Mouse (Mus musculus) liver, embryonic 16.5 days (tissue): Measurements from ENCODE around the gene Zfp775. TPM values are rescaled to one million over a fixed set of nuclear protein-coding genes. Genes with fewer than 3 reads are reported as not detected.
A peak's percentile ranks its signal among the peaks of the same experiment; 100 is the strongest.

ENCODE experiments used
- ATAC-seq: fragments of 200-750 bp; cut with Nextera tagmentation; 2 replicates; pipeline ENCODE4 v1.8.0; 2017; ENCODE audit warnings: low read depth, mild to moderate bottlenecking, moderate number of reproducible peaks, moderate library complexity
- H3K27ac ChIP-seq: fragments of 300-500 bp; sonication (generic); 2 replicates; pipeline ENCODE4 v1.5.1; 2014; ENCODE audit warnings: mild to moderate bottlenecking, low read length
- H3K27me3 ChIP-seq: fragments of 300-500 bp; sonication (generic); 2 replicates; pipeline ENCODE4 v1.6.1; 2014; ENCODE audit warnings: low read depth, low read length, mixed read lengths; ENCODE audit not compliant: control insufficient read depth, insufficient read depth
- H3K36me3 ChIP-seq: fragments of 300-500 bp; sonication (generic); 2 replicates; pipeline ENCODE4 v1.6.1; 2014; ENCODE audit warnings: mild to moderate bottlenecking; ENCODE audit not compliant: control insufficient read depth, insufficient read depth
- H3K4me1 ChIP-seq: fragments of 300-500 bp; sonication (generic); 2 replicates; pipeline ENCODE4 v1.6.1; 2014; ENCODE audit warnings: low read depth, low read length, mixed read lengths; ENCODE audit not compliant: control insufficient read depth
- H3K4me2 ChIP-seq: fragments of 300-500 bp; sonication (generic); 2 replicates; pipeline ENCODE4 v1.6.1; 2014; ENCODE audit warnings: low read depth, low read length, mixed read lengths
- H3K4me3 ChIP-seq: fragments of 300-500 bp; sonication (generic); 2 replicates; pipeline ENCODE4 v1.5.1; 2014; ENCODE audit warnings: low read depth, mild to moderate bottlenecking, low read length
- H3K9ac ChIP-seq: fragments of 300-500 bp; sonication (generic); 2 replicates; pipeline ENCODE4 v1.6.1; 2014; ENCODE audit warnings: low read depth, low read length
- H3K9me3 ChIP-seq: fragments of 300-500 bp; sonication (generic); replicated peaks from 2 replicates; pipeline ENCODE4 v1.6.1; 2016; ENCODE audit warnings: low read length; ENCODE audit not compliant: control insufficient read depth
- WGBS: fragments of 180-500 bp; shearing (Covaris S2); extraction: QIAGEN DNeasy Blood & Tissue Kit; methylation state at CpG from one replicate; pipeline ENCODE4 v1.1.7; 2014; ENCODE audit not compliant: insufficient replicate concordance; 5-methylcytosine and 5-hydroxymethylcytosine counted together
- polyA plus RNA-seq: library from polyadenylated mRNA; unstranded; fragments of >200 nt; fragmentation: Nextera tagmentation; extraction: Ambion mirVana; gene quantifications from 2 replicates; pipeline ENCODE4 v1.2.1, GENCODE M21; 2015

Zfp775 gene
- polyA plus RNA-seq, 1 experiment from 2014 or later = 2.3 TPM

DNA sequence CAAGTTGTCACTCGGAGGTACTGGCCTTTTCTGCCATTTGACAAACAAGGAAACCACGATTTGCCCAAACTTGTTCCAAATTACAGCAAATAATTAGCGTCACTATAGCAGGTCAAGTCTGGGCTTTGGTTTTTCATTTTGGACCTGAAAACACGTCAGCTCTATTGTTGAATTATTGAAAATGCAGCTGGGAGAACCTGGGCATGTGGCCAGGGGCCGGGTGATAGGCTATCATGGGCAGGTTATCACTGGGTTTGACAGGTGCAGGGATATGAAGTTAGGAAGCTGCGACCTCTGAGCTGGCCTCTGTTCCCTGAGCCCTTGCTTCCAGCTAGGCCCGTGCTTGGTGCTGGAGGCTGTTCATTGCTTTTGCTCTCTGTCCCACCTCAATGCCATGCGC lies 29.0 kb downstream of the Zfp775 start:
- 60% methylated on average over 8 of the region's 8 CpGs for WGBS
- H3K9ac ChIP-seq = no peak overlapping the region
- no peaks in the 10 kb centered on the region for H3K36me3 ChIP-seq
- ATAC-seq = no peak
- H3K27ac ChIP-seq = no peak overlapping the region
- H3K4me1 ChIP-seq = no peaks in the 10 kb centered on the region
- H3K4me2 ChIP-seq = no peak overlapping the region
- H3K27me3 ChIP-seq = peaks cover 33% of the 10 kb centered on the region
- no peak overlapping the region for H3K4me3 ChIP-seq
- no peaks in the 10 kb centered on the region for H3K9me3 ChIP-seq

DNA sequence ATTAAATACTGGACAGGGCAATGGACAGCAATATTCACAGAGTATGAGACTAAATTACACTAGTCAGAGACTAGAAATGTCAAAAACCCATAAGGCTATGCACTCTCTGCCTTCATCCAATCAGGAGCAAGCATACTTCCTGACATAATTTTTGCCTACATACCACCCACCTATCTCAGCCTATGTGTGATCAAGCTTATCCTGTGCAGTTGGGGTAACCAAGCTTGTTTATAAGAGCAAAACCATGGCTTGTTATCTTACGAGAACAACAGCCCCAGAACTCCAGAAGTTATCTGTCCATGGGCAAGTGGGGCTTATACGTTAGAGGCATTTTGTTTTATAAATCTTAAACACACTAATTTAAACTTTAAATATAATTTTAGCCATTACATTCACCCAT lies 33.2 kb downstream of the Zfp775 start:
- Histone ChIP-seq H3K27ac (no peak overlapping the region), H3K9ac (no peak overlapping the region), H3K4me3 (no peak overlapping the region), H3K36me3 (no peaks in the 10 kb centered on the region), H3K9me3 (no peaks in the 10 kb centered on the region), H3K4me1 (no peaks in the 10 kb centered on the region), H3K4me2 (no peak overlapping the region), H3K27me3 (no peaks in the 10 kb centered on the region)
- peak; percentile 53; the same call in 1 of the 2 replicates for ATAC-seq
- 26% methylated on average over 2 of the region's 2 CpGs for WGBS

DNA sequence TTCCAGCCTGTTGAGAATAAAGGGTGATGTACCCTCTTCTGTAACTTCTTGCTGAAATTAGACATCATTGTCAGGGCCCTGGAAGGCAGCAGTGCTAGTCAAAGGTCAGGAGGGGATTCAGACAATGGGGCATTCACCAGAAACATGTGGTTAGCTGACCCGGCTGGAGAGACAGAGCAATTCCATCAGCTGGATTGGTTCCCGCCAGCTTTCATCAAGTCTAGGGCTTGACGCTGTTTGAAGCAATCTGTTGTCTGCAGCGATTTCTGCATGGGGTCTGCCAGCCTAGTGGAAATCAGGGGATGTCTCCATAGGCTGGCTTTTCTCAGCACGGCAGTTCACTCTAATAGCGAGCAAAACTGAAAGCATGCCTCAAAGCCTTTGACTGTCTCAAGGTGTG lies 34.7 kb downstream of the Zfp775 start:
- no peaks in the 10 kb centered on the region for H3K36me3 ChIP-seq
- WGBS = 73% methylated on average over 6 of the region's 6 CpGs
- H3K4me1 ChIP-seq = no peaks in the 10 kb centered on the region
- H3K9ac ChIP-seq = no peak overlapping the region
- no peak overlapping the region for H3K27ac ChIP-seq
- ATAC-seq = no peak
- H3K4me3 ChIP-seq = no peak overlapping the region
- no peaks in the 10 kb centered on the region for H3K9me3 ChIP-seq
- H3K27me3 ChIP-seq = no peaks in the 10 kb centered on the region
- H3K4me2 ChIP-seq = no peak overlapping the region

DNA sequence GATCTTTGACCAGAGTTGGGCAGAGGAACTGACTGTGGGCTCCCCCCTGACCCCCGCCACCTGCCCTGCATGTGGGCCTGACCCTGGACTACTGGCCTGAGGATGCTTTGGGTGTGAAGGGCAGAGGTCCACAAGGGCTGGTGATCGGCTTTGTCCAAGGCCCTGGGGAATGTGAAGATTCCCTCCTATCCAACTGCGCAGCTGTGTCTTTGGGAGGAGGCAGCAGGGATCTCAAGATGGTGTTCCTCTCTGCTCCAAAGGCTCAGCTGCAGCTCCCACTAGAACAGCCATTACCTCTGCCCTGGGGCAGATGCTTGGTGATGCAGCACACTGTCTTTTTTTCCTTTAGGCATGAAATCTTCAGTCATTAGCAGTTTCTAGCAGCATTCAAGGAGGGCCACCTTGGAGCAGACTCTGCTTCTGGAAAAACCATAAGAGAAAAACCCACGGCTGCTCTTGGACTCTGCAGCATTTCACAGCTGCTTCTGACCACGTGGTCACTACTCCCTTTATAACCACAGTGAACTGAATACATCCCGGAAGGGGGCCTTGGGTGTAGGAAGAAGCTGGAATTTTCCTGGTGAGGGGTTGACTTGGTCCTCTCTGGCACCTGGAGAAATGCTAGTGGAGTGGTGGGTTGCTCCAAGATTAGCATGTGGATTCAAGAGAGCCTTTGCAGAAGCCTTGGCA lies 36.1 kb downstream of the Zfp775 start:
- H3K4me1 ChIP-seq = no peaks in the 10 kb centered on the region
- 57% methylated on average over 6 of the region's 6 CpGs for WGBS

DNA sequence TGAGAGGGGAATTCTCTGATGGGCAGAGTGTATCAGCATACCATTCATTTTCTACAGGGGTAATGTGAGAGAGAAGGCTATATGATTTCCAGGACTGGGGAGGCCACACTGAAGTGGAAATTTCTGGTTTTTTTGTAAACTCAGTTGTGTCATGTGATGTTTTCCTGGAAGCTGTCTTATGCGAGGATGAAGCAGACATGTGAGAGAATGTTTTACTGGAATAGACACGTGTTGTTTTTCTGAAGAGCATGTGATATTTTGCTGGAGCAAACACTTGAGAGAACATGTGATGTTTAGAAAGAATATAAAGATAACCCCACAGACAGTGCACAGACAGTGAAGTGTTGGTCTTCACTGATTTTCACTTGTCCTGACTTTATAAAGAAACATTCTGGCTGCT lies 36.7 kb downstream of the Zfp775 start:
- Histone ChIP-seq H3K4me3 (no peak overlapping the region), H3K27ac (no peak overlapping the region), H3K4me2 (no peak overlapping the region), H3K4me1 (no peaks in the 10 kb centered on the region), H3K36me3 (no peaks in the 10 kb centered on the region), H3K9ac (no peak overlapping the region), H3K27me3 (no peaks in the 10 kb centered on the region), H3K9me3 (no peaks in the 10 kb centered on the region)
- ATAC-seq = no peak
- WGBS = 40% methylated on average over 2 of the region's 2 CpGs

More for the DNA sequence above, 36.1 kb downstream of the Zfp775 start:
- H3K9ac ChIP-seq = no peak overlapping the region
- no peaks in the 10 kb centered on the region for H3K27me3 ChIP-seq
- H3K36me3 ChIP-seq = no peaks in the 10 kb centered on the region
- ATAC-seq = no peak
- H3K9me3 ChIP-seq = no peaks in the 10 kb centered on the region
- no peak overlapping the region for H3K4me2 ChIP-seq
- no peak overlapping the region for H3K4me3 ChIP-seq
- no peak overlapping the region for H3K27ac ChIP-seq

DNA sequence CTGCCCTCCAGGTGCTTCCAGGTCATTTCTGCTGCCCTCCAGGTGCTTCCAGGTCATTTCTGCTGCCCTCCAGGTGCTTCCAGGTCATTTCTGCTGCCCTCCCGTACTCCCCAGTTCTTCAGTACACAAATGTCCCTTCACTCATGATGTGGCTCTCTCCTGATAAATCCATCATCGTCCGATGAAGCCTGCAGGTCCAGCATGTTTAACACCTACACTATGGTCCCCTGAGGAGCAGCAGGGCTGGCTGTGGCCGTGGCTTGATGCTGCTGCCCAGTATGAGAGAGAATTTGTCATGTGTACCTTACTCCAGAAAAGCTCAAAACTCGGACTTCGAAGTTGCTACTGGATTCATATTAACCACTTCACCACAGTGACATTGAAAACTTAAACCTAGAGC lies 39.5 kb downstream of the Zfp775 start:
- Histone ChIP-seq H3K9me3 (no peaks in the 10 kb centered on the region), H3K27me3 (no peaks in the 10 kb centered on the region), H3K9ac (no peak overlapping the region), H3K27ac (no peak overlapping the region), H3K4me1 (no peaks in the 10 kb centered on the region), H3K4me2 (no peak overlapping the region), H3K4me3 (no peak overlapping the region), H3K36me3 (no peaks in the 10 kb centered on the region)
- WGBS = 54% methylated on average over 6 of the region's 6 CpGs
- ATAC-seq = no peak

DNA sequence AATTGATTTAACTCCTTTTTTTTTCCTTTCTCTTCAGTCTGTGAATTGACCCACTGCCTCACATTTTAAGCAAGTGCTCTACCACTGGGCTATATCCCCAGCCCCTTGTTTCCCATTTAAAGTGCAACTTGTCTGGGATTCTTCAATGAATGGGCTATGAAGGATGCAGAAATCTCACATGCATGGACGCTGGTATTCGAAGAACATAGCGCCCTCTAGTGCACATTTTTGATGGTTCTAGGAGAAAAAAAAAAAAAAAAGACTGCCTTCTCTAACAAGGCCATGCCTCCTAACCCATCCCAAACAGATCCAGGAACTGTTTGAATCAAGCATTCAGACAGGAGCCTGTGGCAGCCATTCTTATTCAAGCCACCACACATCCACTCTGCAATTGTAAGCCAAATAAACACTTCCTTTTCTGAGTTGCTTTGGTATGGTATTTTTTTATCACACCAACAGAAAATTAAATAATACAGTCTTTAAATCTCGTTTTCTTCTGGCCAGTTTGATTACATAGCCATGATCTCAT lies 41.0 kb downstream of the Zfp775 start:
- H3K27me3 ChIP-seq = no peaks in the 10 kb centered on the region
- 13% methylated on average over 4 of the region's 4 CpGs for WGBS

DNA sequence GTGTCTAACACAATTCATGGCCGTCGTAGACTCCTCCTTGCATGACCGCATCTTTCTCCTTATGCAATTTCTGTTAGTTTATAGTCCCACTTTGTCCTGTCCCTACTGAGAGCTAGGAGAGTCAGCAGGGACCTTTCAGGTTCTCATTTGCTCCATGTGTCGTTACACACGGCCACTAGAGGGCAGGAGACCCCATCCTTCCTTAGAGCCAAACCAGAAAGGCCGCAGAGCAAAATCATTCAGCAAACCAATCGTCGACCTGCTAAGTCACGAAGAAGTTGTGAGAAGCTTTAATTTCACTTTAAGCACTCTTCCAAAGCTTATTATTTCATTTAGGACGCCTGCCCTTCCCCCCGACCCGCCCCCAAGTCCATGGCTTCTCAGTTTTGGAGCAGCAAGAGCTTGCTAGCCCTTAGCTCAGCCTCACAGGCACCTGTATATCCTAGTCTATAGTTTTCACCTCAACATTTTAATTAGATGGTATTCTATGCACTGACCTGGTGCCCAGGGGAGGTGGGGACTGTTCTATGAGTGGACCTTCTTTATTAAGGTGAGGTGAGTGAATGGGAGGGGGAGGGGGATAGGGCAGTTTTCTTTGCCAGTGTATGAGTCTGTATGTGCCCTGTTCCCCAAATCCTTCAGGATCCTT lies 43.9 kb downstream of the Zfp775 start:
- ATAC-seq = no peak

More for the DNA sequence above, 41.0 kb downstream of the Zfp775 start:
- no peak overlapping the region for H3K4me3 ChIP-seq
- no peak for ATAC-seq
- H3K9ac ChIP-seq = no peak overlapping the region
- H3K4me2 ChIP-seq = no peak overlapping the region
- no peaks in the 10 kb centered on the region for H3K36me3 ChIP-seq
- H3K27ac ChIP-seq = no peak overlapping the region
- no peaks in the 10 kb centered on the region for H3K4me1 ChIP-seq
- H3K9me3 ChIP-seq = no peaks in the 10 kb centered on the region

DNA sequence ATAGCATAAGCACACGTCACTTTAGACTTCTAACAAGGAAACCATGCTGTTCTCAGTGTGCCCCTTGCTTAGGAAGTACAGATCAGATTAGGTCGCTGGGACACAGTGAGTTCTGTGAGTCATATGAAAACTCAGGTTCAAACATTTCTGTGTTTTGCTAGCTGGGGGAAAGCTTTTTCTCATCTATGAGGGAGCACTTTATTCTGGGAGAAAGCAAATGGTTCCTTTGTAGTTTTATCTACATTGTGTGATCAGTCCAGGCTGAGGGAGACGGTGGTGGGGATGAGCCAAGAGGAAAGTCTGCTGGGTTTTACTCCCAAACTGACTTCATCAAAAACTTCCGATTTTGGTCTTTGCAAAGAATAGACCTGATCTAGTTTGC lies 44.4 kb downstream of the Zfp775 start:
- Histone ChIP-seq H3K4me2 (no peak overlapping the region), H3K4me3 (no peak overlapping the region), H3K4me1 (no peaks in the 10 kb centered on the region), H3K36me3 (no peaks in the 10 kb centered on the region), H3K27me3 (no peaks in the 10 kb centered on the region), H3K9me3 (no peaks in the 10 kb centered on the region), H3K27ac (no peak overlapping the region), H3K9ac (no peak overlapping the region)
- no peak for ATAC-seq
- 46% methylated on average over 4 of the region's 4 CpGs for WGBS

More for the DNA sequence above, 43.9 kb downstream of the Zfp775 start:
- Histone ChIP-seq H3K4me1 (no peaks in the 10 kb centered on the region), H3K4me2 (no peak overlapping the region), H3K27ac (no peak overlapping the region), H3K36me3 (no peaks in the 10 kb centered on the region), H3K27me3 (no peaks in the 10 kb centered on the region), H3K9ac (no peak overlapping the region), H3K4me3 (no peak overlapping the region), H3K9me3 (no peaks in the 10 kb centered on the region)
- WGBS = 5% methylated on average over 12 of the region's 12 CpGs
